Mouse (Mus musculus): ENCODE data around the gene Slc16a3.

Slc16a3 gene

DNA sequence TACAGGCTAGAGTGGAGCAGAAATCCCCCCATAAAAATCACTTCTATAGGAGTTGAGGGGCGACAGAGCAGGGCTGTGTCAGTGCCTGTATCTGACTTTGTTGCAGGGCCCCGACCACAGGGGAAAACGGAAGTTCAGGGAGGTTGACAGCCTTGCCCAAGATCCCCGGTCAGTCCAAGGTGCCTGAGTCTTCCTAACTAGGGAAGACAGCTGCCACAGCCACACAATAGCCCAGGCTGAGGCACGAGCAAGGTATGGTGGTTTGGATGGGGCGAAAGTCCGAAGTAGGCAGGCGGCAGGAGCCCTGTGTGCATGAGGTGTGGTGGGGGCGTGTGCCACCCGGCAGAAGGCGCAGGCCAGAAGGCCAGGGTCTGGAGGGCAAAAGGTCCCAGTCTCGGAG is at the start of gene Slc16a3:
TSS of gene Slc16a3 (plus strand) at position 153 of the 400 bp plus-strand sequence.
- DNase-seq (ENCODE audit: low read depth, low spot score), result no peak

DNA sequence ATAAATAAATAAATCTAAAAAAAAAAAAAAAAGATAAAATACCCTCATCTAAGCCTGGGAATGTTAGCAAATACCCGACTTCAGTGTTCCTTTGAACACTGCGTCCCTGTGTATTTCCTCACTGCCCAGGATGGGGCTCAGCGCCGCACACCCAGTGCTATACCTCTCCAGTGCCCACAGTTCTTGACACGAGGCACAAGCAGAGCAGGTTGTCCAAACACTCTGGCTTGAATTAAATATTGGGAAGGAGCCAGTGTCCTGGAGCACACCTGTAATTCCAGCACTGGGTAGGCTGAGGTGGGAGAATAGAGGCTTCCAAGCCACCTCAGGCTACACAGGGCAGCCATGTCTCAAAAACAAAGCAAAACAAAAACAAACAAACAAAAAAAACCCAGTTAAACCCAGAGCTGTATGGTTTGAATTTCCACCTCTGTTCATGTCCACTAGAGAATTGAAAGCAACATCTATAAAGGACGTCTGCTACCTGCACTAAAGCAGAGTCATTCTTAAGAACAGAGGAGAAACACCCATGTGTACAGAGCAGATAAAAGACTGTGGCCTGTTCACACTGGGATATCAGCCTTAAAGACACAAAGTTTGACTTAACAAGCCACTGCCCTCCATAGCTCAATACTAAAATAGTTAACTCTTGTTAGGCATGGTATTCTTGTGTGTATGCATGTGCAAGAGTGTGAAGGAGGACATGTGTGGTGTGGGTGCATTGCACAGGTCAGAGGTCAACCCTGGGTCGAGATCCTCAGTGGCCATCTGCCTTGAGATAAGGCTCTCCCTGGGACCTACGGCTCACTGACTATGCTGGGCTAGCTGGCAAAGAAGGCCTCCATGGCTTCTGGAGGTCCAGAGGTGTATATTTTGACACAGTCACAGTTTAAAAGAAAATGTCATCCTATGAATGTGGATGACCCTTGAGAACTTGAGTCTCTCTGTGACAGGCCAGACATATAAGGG is 47.7 kb upstream of the Slc16a3 start:
- DNase-seq (ENCODE audit: low read depth, low spot score), result no peak

DNA sequence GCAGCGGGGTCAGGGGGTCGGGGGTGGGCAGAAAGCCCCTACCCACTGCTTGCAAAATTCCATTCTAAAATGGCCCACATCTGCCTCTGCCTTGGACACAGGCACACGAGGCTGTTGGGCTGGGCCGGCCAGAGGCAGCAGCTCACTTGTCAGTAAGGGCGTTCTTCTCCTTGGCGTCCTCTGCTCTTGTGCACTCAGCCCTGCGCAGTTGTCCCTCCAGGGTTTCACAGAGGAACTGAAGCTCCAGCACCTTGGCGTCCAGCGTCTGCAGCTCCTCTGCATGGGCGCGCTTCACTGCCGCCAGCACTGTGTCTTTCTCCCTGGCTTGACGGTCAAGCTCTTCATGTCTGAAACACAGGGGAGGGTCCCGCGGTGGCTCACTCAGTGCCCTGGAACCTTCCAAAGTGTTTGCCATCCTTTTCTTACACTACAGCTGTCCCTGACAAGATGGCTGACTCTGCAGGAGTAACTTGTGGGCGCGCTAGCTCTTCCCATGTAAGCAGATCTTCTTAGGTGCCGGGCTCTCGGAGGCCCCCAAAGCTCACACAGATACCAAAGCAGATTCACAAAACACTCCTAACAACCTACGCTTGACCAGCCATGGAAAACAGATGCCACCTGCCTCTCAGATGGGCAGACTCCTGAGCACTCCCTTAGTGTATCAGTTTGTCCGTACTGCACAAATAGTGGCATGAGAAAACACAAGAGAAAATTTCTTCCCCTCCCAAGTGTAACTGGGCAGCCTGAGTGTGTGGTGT is 46.4 kb upstream of the Slc16a3 start:
- DNase-seq (ENCODE audit: low read depth, low spot score), result no peak

DNA sequence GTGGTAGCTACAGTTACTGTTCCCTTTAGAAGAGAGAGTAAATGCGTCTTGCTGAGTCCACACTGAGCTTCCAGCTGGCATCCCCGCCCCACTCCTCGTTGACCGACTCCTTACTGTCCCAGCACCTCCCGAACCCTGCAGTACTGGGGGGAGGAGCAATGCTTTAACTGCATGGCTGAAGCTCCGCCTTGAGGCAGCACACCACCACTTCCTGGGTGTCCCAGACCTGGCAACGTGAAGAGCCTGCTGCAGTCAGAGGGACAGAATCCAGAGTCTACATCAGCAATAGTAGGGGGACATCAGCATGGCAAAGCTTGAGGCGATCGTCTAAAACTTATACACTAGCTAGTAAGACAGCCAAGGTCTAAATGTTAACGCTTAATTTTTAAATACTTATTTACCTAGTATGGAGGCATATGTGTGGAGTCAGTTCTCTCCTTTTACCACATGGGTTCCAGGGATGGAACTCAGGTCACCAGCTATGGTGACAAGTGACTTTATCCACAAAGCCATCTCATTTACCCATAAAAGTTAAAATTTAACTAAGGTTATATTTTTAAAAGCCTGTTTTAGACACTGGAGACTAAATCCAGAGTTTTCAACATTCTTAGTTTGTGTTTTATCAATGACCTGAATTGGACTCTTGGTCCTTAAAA is 45.7 kb upstream of the Slc16a3 start:
- no peak for DNase-seq (ENCODE audit: low read depth, low spot score)

DNA sequence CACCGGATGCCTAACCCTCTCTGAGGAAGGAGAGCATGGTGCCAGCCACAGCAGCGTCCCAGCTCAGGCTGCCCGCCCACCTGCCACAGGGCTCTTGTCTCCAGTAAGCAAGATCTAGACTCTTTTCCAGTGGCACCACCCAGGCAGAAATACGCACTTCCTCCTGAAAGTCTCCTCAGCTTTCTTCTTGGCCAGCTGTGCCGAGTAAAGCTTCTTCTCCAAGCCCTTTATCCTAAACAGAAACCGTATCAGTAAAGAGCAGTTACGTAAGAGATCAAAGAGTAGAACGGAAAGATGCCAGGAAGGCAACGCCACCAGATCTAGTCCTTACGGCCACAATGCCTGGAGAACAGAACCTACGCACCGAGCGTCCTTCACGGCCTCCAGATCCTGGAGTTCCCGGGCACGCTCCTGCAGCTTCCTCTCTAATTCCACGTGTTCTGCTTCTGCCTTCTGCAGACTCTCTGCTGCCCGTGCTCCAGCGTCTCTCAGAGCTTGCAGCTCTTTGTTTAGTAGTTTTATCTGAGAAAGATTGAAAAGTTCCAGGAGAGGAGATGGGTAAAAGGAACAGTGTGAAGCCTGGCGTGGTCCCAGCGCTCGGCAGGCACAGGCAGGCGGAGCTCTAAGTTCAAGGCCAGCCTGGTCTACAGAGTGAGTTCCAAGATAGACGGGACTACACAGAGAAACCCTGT is 45.0 kb upstream of the Slc16a3 start:
- no peak for DNase-seq (ENCODE audit: low read depth, low spot score)

DNA sequence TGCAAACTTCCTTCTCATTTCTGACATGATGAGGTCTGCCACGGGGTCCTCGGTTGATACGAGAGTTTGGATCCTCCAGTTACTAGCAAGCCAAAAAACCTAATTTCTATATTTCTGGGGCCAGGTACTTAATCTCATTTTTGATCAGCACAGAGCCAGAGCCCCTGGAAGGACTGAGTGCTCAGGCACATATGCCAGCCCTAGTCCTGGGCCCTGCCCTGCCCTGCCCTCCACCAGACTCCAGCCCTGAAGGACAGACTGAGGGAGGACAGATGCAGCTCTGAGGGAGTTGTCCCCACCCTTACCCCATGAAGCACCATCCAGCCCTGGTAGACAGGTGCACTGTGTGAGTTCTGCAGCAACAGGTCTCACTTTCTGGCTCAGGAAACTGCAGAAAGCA is 43.7 kb upstream of the Slc16a3 start:
- DNase-seq (ENCODE audit: low read depth, low spot score), result no peak

DNA sequence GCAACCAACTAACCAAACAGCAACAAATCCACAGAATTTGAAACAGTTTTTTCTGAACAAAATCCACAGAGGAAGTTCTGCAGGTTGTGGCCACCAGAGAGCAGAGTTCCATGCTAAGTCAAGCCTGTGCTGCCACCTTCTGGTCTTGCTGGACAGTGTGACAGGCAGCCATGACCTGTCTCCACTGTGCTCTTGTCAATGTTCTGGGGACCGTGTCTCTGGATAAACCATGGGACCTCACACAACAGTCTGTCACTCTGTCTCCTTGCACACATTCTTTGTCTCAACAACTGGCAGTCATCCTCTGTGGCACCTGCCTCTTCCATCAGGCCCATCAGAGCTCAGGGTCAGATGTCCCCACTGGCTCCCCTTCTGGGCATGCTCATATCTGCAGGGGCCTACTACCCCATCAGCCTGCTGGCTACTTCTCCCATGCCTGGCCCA is 42.8 kb upstream of the Slc16a3 start:
- peak; percentile 71 for DNase-seq (ENCODE audit: low read depth, low spot score)

DNA sequence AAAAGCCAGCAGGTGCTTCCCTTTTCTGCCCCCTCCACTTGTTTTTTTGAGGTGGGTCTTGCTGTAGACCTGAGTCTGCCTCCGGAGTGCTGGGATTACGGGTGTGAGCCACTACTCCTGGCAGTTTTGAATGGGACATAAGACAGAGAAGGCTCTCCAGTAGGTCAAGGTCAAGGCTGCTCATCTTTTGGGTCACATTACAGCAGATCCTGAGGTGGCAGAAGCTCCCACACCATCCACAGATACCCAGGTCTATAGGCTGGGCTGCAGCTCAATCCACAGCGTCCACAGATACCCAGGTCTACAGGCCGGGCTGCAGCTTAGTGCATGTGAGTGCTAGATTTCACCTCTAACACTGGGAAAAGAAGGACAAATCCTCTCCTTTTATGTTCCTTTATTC is 34.5 kb upstream of the Slc16a3 start:
- no peak for DNase-seq (ENCODE audit: low read depth, low spot score)

DNA sequence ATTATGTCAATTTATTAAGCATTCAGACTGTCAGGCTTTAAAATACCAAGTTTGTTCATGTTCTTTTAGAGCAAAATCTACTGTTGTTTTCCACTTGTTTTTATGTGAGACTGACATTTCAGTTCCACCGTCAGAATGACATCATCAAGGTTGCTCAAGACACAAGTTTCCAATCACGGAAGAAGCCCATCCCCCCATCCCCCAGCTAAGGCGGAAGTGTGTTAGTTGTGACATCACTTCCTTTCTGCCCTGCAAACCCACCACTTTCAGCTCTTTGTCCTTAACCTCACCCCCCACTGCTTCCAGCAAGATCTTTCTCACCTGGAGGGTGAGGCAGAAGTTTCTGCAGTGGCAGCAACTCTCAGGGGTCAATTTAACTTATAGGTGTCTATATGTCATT is 31.8 kb upstream of the Slc16a3 start:
- DNase-seq (ENCODE audit: low read depth, low spot score), result peak; percentile 18

DNA sequence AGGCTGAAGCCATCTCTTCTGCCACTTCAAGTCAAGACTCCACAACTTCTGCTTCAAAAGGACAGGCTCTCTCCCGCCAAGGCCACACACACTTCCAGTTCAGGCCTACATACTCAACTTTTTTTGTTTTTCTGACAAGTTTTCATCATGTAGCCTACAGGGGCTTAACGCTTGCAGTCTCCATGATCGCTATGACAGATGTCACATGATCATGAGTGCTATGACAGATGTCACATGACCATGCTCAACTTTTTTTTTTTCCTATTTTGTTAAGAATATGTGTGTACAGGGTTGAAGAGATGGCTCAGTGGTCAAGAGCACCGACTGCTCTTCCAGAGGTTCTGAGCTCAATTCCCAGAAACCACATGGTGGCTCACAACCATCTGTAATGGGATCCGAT is 30.5 kb upstream of the Slc16a3 start:
- DNase-seq (ENCODE audit: low read depth, low spot score), result no peak

DNA sequence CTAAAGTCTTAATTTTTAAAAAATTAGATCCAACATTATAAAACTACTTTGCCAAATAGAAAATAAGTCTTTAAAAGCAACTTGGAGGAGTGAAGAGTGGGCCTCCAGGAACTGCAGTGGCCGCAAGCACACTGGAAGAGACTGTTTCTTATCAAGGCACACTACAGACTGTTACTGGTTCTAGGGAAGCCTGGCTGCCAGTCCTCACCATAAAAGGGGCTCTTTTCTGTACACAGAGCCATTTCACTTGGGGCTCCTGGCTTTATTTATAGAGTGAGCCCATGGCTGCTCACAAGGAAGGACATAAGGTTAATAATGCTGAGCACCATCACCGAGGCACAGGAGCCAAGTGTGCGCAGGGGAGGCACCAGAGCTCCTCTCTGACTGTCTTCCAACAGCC is 25.8 kb upstream of the Slc16a3 start:
- no peak for DNase-seq (ENCODE audit: low read depth, low spot score)

DNA sequence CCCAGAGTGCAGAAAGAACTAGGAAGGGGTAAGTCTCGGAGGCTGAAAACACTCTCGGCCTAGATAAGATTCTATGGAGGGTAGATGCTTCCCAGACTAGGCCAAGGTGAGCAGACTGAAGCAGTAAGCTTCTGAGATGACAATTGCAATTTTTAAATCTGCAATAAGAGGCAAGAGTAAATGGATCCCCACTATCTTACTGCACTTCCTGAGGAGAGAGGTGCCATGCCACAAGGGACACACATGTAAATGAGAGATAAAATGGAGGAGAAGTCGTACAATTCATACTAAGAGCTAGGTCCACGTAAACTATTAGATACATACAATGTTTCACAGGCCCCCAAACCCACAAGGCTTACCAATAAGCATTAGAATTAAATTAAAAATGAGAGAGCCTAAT is 19.8 kb upstream of the Slc16a3 start:
- no peak for DNase-seq (ENCODE audit: low read depth, low spot score)

DNA sequence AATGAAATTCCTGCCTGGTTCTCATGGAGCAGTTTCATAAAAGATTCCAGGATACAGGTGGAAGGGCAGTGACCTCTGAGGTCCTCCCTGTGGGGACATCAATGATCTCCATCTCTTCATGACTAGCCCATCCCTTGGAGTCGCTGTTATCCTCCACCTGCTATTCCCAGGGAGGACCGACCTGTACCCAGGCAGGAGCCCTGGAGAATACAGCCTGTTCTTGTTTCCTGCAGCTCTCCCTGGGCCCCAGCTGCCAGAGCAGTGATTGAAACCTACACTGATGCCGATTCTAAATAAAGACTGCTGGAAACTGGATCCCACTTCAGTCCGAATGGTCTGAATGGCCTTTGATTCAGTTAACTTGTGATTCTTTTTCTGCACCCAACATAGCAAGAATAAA is 16.8 kb upstream of the Slc16a3 start:
- no peak for DNase-seq (ENCODE audit: low read depth, low spot score)

DNA sequence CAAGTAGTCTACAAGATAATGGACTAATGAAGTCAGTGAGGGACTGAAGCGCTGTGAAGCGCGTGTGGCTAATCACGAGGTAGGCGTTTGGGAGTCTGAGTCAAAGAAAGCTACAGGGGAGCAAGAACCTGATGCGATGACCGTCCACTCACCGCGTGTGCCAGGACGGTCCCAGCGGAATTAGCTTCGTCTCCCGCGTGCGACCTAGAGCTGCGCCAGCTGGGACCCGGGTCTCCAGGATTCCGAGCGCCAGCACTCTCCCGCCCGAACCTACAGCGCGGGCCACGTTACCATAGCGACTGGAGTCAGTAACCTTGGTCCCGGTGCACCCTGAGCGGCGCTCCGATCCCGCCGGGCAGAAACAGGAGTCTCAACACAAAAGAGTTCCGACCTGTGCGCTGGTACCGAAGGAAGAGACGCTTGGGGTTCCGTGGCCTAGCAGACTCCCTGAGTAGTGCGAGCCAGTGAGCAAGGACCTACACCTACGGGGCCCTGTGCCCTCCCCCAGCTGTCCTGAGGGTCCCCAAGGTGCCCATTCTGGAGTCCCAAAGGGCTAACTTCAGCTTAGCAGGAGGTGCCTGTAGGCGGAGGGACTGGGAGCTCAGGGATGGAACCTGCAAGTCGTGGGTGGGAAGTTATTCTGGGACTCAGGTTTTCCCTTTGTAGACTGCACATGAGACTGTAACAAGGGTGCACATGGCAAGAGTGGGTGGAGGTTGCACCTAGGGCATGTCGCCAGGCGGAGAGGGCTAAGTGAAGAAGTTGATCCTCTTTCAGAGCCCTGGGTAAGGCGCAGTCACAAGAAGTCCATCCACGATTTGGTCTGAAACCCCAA is 15.5 kb upstream of the Slc16a3 start, which contains the start of gene Ccdc57:
TSS of gene Ccdc57 (minus strand) at position 309 of the 835 bp plus-strand sequence.
- peak; percentile 91 for DNase-seq (ENCODE audit: low read depth, low spot score)

DNA sequence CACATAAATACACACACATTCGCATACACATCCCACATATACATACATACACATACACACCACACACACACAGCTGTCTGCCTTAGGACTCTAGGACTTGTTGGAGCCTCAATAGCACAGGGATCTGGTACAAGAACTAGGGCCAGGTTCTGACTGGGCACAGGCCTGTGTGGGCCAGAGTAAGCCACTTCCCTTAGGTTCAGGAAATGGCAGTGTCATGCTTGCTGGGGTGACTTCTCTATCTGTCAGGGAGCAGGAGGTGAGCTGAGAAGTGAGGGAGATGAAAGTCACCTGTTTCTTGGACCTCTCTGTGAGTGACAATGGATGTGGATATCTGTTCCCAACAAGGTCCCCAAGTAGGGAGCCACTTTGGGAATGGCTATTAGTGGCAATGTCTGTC is 10.3 kb upstream of the Slc16a3 start:
- DNase-seq (ENCODE audit: low read depth, low spot score), result no peak

DNA sequence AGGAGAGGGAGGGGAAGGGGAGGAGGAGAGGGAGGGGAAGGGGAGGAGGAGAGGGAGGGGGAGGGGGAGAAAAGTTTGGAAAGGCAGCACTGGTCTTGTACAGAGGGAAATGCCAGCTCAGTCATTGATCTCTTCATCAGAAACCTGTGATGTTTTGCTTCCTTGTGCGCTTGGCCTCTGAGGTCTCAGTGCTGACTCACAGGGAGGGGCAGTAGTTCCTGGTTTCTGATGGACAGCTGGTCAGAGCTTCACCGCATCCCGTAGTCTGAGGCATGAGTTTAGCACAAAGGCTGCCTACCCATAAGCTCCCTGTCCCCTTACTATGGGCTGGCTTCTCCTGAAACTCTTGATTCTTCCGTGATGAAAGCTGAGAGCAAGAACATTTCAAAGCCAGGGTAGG is 9.5 kb upstream of the Slc16a3 start:
- no peak for DNase-seq (ENCODE audit: low read depth, low spot score)

DNA sequence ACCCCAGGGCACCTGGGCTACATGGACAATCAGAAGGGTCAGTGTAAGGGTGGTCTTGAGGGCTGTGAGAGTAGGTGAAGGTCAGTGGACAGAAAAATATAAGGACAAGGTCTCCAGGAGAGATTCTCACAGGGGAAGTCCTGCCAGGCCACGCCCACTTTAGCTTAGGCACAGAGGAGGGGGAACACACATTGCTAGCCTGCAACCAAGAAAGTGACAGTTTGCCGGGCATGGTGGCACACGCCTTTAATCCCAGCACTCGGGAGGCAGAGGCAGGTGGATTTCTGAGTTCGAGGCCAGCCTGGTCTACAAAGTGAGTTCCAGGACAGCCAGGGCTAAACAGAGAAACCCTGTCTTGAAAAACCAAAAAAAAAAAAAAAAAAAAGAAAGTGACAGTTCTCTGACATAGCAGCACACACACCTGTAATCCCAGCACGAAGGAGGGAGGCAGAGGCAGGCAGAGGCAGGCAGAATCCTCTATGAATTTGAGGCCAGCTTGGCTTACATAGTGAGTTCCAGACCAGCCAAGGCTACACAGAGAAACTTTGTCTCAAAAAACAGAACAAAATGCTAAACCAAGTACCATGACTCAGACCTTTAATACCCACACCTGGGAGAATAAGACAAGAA is 8.5 kb upstream of the Slc16a3 start:
- no peak for DNase-seq (ENCODE audit: low read depth, low spot score)

DNA sequence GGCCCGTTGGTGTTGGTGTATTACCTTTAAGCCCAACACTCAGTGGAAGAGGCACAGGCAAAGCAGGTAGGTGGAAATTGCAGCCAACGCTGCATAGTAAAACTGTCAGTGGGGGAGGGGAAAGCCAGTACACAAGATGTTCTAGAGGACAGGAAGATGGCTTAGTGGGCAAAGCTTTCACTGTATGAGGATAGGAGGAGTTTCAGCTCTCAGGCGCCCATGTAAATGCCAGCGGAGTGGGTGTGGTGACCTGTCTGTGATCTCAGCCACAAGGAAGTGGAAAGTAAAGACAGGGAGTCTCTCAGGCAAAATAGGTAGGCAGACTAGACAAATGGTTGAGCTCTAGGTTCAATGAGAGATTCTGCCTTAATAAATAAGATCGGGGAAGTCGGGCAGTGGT is 7.3 kb upstream of the Slc16a3 start:
- no peak for DNase-seq (ENCODE audit: low read depth, low spot score)

DNA sequence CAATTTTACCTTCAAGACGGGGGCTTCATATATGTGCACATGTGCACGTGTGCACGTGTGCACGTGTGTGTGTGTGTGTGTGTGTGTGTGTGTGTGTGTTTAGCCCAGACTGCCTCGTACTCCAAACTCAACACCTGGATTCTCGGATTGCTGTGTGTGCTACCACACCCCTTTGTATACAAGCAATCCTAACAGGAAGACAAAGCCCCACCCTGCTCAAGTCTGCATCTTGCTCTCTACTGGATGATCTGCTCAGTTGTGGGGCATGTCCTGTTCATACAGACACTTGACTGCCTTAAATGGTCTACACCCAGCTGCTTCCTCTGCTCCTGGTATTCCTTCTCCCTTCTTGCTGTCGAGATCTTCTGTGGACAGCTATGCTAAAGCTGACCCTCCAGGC is 3.0 kb upstream of the Slc16a3 start:
- DNase-seq (ENCODE audit: low read depth, low spot score), result no peak

DNA sequence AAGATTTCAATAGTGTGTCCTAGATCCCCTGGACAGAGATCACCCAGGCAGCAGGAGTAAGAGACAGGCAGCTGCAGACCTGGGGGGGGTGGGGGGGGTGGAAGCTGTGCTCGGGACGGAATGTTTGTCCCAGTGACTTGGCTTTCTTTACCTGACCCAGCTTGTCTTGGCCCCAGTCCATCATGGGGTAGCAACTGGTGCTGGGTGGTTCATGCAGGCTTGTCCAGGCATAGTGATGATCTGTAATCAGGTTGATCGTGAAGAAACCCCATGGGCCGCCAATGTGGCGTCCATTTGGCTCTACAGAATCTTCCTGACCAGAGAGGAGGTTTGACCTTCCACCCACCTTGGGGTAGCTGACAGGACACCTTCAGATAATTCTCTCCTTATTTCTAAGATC is 2.4 kb upstream of the Slc16a3 start:
- no peak for DNase-seq (ENCODE audit: low read depth, low spot score)
